Mouse (Mus musculus) MEL-GATA-1-ER (cell line): ENCODE data around the gene Plpp2.

ENCODE experiments used
- DNase-seq: peaks from one replicate; pipeline ENCODE4 v3.0.0-alpha.2; 2012; ENCODE audit warnings: low read depth; ENCODE audit errors: extremely low read depth

Gene Plpp2

GRCm38 (mm10) chr10:79533126-79533911, at the start of gene Plpp2:
Plpp2 (minus strand) TSS chr10:79533796.
- no peak for DNase-seq

- DNase-seq = no peak
Observed at GRCm38 (mm10) chr10:79581501-79581900, 47.9 kb upstream of the Plpp2 start.

- no peak for DNase-seq
Observed at GRCm38 (mm10) chr10:79580811-79581210, 47.2 kb upstream of the Plpp2 start.

- no peak for DNase-seq
Observed at GRCm38 (mm10) chr10:79580356-79580755, 46.8 kb upstream of the Plpp2 start.

GRCm38 (mm10) chr10:79579781-79580180, 46.2 kb upstream of the Plpp2 start:
- no peak for DNase-seq

GRCm38 (mm10) chr10:79578891-79579290, 45.3 kb upstream of the Plpp2 start:
- DNase-seq = no peak

- DNase-seq = no peak
Observed at GRCm38 (mm10) chr10:79578276-79578675, 44.7 kb upstream of the Plpp2 start.

- no peak for DNase-seq
Observed at GRCm38 (mm10) chr10:79577376-79577775, 43.8 kb upstream of the Plpp2 start.

- no peak for DNase-seq
Observed at GRCm38 (mm10) chr10:79575754-79576153, 42.2 kb upstream of the Plpp2 start.

GRCm38 (mm10) chr10:79574796-79575195, 41.2 kb upstream of the Plpp2 start:
- DNase-seq = no peak

- DNase-seq = no peak
Observed at GRCm38 (mm10) chr10:79574350-79574749, 40.8 kb upstream of the Plpp2 start.

GRCm38 (mm10) chr10:79573611-79574010, 40.0 kb upstream of the Plpp2 start:
- DNase-seq = no peak

- no peak for DNase-seq
Observed at GRCm38 (mm10) chr10:79571314-79571713, 37.7 kb upstream of the Plpp2 start.

GRCm38 (mm10) chr10:79569921-79570320, 36.3 kb upstream of the Plpp2 start:
- DNase-seq = no peak

- no peak for DNase-seq
Observed at GRCm38 (mm10) chr10:79559716-79560115, 26.1 kb upstream of the Plpp2 start.

- DNase-seq = no peak
Observed at GRCm38 (mm10) chr10:79557496-79557895, 23.9 kb upstream of the Plpp2 start.

- DNase-seq = no peak
Observed at GRCm38 (mm10) chr10:79556951-79557350, 23.4 kb upstream of the Plpp2 start.

GRCm38 (mm10) chr10:79555238-79555724, 21.7 kb upstream of the Plpp2 start:
- DNase-seq = no peak

GRCm38 (mm10) chr10:79554330-79555237, 21.0 kb upstream of the Plpp2 start, which contains the start of gene Mier2:
Mier2 (minus strand) TSS chr10:79555199.
- DNase-seq = no peak

GRCm38 (mm10) chr10:79553691-79554090, 20.1 kb upstream of the Plpp2 start:
- DNase-seq = no peak

- DNase-seq = no peak
Observed at GRCm38 (mm10) chr10:79553176-79553575, 19.6 kb upstream of the Plpp2 start.

GRCm38 (mm10) chr10:79552531-79552930, 18.9 kb upstream of the Plpp2 start:
- DNase-seq = no peak
